Mouse (Mus musculus) kidney, postnatal 4 days (tissue): ENCODE measurements around the gene Tmem80.

Experiments used
- DNase-seq, 2 experiments: peaks; one replicate each; pipeline ENCODE4 v3.0.0; 2021; ENCODE audit warnings: mixed read lengths in 2 of 2

The Tmem80 gene

DNA sequence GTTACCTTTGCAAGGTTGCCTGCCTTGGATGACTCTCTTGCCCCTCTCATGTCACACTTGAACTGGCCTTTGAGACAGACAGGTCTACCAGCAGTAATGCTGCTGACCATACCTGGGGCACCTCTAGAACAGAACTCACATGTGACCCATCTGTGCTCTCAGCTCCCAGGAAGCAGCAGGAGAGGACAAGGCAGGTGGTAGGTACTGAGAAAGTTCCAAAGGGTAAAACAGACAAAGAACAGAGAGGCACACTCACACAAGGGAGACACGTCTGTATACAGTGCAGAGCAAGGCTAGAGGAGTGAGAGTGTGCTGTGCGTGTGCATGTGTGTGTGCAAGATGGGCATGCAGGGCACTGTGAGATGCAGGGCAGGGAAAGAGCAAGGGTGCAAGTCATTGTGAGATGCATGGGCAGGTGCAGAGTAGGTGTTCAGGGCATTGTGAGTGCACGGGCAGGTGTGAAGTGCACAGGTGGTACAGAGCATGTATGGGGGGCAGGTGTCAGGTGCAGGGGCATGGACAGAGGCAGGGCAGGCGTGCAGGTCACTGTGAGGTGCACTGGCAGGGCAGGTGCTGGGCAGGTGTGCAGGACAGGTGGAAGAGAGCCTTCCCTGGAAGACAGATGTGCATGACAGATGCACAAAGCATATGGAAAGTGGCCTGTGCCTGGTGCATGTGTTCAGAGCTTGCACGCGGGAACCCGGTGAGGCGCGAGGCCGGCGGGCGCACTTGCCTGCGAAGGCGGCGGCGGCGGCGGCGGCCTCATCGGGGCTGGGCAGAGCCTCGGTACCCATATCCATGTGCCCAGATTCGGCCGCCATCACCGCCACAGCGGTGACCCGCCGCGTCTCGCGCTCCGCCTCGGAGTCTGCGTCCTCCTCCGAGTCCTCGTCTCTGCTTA is 743 bp upstream of the Tmem80 start:
- DNase-seq = no peak

GRCm38 (mm10) chr7:141328373-141328990 is 943 bp downstream of the Tmem80 start:
- no peak for DNase-seq

- no peak for DNase-seq
Measured at GRCm38 (mm10) chr7:141330706-141331105, 3.2 kb downstream of the Tmem80 start.

DNA sequence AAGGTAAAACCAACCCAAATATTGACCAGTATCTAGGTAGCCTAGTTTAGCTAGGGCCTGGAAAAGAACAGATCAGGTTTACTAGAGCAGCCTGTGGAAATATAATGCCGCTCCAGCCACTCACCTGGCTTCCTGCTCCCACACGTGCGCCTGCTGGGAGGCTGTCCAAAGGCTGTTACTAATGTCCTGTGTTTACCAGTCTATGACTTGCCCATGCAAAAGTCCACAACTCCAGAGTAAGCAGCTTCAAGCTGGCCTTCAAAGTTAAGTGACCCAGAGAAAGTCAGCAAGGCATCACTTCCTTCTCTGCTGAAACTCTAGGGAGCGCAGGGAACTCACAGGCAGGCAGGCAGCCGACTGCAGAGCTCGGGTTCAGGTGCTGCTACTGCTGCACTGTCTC is 4.5 kb downstream of the Tmem80 start:
- DNase-seq = peak; percentile 45 to 69

- no peak for DNase-seq
Measured at GRCm38 (mm10) chr7:141335044-141335579, 7.6 kb downstream of the Tmem80 start.

DNA sequence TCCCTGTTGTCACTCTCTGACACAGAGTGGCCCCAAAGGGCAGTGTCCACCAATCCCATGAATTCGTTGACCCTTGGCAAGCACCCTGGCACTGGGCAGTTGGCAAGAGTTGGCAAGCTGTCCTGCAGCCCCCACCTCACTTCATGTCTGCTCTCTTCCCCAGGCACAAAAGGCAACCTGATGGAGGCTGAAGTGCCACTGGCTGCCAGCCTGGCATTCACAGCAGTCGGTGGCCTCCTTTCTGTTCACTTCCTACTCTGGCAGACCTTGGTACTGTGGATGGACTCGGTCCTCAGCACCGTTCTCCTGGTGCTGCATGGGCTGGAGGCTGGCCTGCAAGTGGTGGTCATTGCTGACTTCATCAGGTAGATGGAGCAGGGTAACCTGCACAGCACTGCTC is 8.1 kb downstream of the Tmem80 start:
- DNase-seq = no peak

DNA sequence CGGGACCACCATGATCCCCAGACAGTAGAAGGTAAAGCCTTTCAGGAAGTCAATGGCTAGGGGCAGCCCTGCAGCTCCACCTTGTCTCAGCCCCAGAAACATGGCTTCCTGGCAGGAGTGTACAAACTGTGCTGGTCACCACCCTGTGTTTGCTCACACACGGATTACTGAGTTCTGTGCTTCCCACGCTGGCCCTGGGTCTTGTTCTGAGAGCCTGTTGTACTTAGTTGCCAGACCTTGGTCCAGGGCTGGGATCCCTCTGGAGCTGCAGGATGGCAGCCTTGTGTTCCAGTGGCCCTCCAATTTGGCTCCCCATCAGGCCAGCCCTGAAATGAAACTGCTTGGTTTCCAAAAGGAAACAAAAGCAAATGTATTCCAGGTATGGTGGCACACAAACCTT is 8.8 kb downstream of the Tmem80 start:
- DNase-seq = no peak

- DNase-seq = peak in 1 of 2 experiments; percentile 51
Measured at GRCm38 (mm10) chr7:141337716-141338416, 10.3 kb downstream of the Tmem80 start.

GRCm38 (mm10) chr7:141338576-141339131 is 11.1 kb downstream of the Tmem80 start, which contains the start of gene Eps8l2:
TSS of gene Eps8l2 (plus strand) at chr7:141338880.
- peak; percentile 80 to 89 for DNase-seq

DNA sequence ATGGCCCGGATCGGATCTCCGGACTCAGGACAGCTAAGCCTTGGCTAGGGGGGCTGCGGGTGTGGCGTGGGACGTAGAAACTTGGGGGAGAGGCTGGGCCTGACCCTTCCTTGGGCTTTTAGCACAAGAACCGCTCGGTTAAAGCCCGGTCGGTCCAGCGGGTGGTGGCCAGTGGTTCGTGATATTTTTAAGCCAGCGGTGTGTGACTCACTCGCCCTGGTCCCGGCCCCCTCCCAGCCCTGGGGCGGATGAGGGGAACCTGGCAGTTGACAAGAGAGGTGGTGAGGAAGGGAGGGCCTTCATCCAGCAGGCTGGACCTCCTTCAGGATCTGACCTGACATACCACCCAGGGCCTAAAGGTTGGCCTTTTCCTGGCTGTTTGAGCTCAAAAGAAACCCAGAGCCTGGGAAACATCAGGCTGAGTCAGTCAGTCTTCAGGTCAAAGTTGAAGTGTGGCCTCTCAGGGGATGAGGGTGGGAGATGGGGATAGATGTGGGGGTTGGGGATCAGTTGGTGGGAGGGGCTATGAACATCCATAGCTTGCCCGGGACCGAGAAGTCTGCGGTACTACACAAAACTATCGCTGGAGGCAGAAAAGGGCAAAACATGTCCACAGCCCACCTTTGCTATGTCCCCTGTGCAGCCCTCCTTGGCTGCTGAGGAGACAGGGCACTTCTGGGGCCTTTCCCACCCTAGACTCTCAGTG is 11.8 kb downstream of the Tmem80 start:
- peak; percentile 25 to 51 for DNase-seq

DNA sequence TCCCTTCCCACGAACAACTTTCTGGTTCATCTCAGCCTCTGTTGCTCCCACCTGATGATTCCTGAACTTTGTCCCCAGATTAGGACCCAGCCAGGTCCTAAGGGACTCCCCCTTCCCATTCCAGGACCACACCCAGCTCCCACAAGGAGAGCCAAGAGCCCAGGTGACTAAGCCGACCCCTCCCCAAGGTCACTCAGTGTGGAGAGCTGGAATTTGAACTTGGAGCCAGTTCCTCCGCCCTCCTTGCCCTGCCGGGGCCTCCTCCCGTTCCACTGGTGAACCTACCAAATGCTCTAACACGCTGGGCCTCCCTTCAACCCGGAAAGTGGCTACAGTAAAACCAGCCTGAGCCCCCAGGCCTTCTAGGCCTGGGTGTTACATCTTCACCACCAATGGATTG is 12.5 kb downstream of the Tmem80 start:
- peak; percentile 37 to 60 for DNase-seq

- peak; percentile 46 to 66 for DNase-seq
Measured at GRCm38 (mm10) chr7:141340476-141340875, 12.9 kb downstream of the Tmem80 start.

DNA sequence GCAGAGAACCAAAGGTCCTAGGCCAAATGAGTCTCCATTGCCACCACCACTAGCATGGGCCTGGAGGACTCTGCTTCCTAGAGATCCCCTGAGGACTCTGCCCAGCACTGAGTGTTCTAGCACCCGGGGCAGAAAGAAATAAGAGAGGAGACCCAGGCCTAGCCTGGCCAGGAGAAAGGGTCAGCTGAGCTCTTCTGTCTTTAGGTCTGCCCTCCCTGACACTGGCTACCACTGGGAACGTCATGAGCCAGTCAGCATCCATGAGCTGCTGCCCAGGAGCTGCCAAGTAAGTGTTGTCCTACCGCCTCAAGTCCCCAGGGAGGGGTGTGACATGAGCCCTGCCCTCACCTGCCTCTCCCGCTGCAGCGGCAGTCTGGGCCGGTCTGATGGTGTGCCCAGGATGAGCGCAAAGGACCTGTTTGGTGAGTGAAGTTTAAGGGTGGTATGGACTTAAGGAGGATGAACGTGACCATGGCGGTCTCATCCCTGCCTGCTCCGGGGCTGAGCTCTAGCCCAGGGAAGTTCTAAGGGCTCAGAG is 14.2 kb downstream of the Tmem80 start:
- DNase-seq = no peak

DNA sequence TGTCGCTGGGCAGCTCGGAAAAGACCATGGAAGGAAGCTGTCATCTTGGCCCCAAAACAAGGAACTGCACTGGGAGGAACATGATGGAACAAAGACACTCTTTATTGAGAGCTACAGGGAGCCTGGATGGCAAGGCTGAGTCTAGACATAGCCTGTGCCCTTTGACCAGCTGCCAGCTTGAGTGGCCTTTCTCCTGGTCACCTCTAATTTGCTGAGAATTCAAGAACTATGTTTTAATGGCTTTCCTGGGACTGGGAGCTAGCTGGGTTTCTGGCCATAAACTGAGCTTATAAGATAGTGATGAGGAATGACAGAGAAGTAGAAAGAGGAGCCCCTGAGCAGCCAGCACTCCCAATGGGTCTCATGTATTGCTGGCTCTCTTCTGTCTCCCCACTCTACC is 15.7 kb downstream of the Tmem80 start:
- DNase-seq = no peak

- peak in 1 of 2 experiments; percentile 49 for DNase-seq
Measured at GRCm38 (mm10) chr7:141343696-141344095, 16.2 kb downstream of the Tmem80 start.

GRCm38 (mm10) chr7:141344787-141345186 is 17.2 kb downstream of the Tmem80 start:
- DNase-seq = no peak

- DNase-seq = no peak
Measured at GRCm38 (mm10) chr7:141351061-141351460, 23.5 kb downstream of the Tmem80 start.

DNA sequence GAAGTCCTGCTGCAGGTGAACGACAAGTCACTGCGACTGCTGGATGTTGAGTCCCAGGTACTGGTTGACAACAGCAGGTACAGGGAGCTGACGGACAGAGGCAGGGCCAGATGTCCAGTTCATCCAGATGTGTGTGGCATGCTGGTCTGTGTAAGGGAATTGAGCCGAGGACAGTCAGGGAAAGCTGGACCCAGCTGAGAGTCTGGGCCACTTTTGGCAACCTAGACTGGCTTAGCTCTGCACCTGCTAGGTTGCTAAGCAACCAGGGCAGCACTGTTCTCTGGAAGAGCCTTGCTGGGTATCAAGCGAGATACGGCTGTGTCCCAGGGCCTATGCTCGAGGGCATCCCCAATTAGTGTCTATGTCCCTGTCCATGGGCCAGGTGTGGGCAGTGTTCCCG is 27.5 kb downstream of the Tmem80 start:
- no peak for DNase-seq

GRCm38 (mm10) chr7:141355626-141356326 is 28.2 kb downstream of the Tmem80 start:
- peak; percentile 37 to 47 for DNase-seq

- no peak for DNase-seq
Measured at GRCm38 (mm10) chr7:141356971-141357370, 29.4 kb downstream of the Tmem80 start.

DNA sequence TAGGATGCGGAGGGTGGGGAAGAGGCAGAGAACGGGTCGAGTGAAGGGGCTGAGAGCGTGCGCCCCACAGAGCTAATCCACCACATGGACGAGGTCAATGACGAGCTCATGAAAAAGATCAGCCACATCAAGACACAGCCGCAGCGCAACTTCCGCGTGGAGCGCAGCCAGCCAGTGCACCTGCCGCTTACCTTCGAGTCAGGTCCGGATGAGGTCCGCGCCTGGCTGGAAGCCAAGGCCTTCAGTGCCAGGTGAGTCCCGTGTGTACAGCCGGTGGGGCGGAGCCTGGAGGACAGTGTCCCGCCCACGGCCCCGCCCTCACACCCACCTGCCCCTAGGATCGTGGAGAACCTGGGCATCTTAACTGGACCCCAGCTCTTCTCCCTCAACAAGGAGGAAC is 34.0 kb downstream of the Tmem80 start:
- peak; percentile 69 to 80 for DNase-seq
